Mouse (Mus musculus) kidney, adult 2 months (tissue): ENCODE data around the gene Ajm1.

Experiments
- CTCF ChIP-seq: fragments of 200-500 bp; conservative IDR thresholded peaks from 2 replicates; pipeline ENCODE4 v1.5.1; 2011; ENCODE audit warnings: low read depth, mild to moderate bottlenecking, control low read depth, low read length, moderate library complexity, mixed read lengths; ENCODE audit not compliant: insufficient read depth, insufficient read length
- POLR2A ChIP-seq: fragments of 200-500 bp; IDR thresholded peaks from one replicate; pipeline ENCODE4 v1.6.1; 2011; ENCODE audit warnings: low read depth, low read length, control low read depth

- TF ChIP-seq CTCF (no peak), POLR2A (no peak)
These were observed 19.6 kb downstream of the Ajm1 start for GRCm38 (mm10) chr2:25561946-25562345.
